Mouse (Mus musculus) right cerebral cortex, postnatal 25 days (tissue): ENCODE data around the gene Pcyox1.
"Not testable (repeated sequence)": the region's sequence is repeated elsewhere in the genome, so short reads cannot be mapped to it uniquely, and the experiment has no call there.

ENCODE experiments used
- DNase-seq: peaks from one replicate; pipeline ENCODE4 v3.0.0; 2022

The Pcyox1 gene

DNA sequence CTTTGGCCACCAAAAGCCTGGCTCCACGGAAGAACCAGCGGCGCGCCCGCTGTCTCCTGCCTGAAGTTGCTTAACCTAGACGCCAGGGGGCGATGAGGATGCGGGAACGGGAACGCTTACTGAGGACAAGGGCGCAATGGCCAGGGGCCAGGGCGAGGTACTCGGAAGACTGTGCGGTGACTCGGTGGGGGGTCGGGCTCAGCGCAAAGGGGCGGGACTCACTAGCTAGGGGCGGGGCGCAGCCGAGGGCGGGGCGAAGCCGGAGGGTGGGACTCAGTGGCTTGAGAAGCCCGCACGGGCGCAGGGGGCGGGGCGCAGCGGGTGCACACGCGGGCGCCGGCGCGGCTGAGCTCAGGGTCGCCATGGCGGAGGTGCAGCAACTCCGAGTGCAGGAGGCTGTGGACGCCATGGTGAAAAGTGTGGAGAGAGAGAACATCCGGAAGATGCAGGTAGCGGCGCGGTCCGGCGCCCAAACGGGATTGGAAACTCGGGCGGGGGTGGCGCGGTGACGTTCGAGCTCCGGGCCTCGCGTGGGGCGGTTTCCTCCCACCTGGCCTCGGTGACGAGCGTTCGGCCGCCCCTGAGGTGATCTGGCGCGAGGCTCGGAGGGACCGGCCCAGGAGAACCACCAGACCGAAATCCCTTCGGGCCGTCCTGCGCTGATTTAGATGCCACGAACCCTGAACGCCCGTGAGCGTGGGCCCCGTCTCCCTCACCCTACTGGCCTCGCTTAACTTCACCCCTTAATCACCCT is 31.4 kb downstream of the Pcyox1 start, which contains the start of gene Fam136a:
Gene Fam136a (plus strand): TSS at position 276 of the 754 bp plus-strand sequence.
- DNase-seq, result peak; percentile 88

DNA sequence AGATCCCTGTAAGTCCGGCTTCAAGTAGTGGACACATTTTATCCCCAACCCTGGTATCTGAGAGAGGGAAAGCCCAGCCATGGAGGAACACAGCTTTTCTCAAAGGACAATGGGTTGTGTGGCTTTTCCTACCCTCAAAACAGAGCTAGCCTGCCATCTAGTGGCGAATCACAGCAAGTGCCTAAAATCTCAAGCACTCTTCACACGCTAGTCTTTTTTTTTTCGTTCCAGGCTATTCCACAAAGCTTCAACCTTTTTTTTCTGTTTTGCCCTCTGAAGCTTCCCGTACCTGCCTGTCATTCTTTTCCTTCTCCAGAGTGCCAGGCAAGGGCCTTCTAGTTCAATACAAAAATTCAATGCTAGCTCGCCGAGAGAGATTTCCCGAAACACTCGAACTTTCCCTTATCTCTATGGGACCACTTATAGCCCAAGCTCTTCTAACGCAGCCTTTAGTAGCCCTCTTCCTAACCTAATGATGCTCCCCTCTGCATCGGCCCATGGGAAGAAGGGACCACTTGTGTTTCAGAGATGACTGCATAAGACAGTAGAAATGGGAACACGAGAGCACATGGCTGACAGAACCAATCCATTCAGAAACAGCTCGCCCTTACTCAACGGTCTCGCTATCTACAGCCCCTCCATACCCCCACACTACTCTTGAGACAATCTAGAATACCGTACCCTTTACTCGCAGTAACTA is 32.4 kb downstream of the Pcyox1 start:
- peak; percentile 73 for DNase-seq

DNA sequence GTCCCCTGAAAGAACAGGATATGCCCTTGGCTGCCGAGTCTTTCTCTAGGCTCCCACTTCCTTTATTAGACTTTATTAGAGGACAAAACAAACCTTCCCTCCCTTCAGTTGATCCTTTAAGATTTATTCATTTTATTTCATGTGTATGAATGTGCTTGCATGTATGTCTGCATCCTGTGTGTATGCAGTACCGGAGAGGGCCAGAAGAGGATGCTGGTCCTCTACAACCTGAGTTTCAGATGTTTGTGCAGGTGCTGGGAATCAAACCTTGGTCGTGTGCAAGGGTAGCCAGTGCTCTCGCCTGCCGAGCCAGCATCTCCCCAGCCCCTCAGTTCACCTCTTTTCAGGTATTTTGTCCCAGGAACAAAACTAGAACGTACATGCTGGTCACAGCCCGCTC is 35.6 kb downstream of the Pcyox1 start:
- DNase-seq, result no peak

DNA sequence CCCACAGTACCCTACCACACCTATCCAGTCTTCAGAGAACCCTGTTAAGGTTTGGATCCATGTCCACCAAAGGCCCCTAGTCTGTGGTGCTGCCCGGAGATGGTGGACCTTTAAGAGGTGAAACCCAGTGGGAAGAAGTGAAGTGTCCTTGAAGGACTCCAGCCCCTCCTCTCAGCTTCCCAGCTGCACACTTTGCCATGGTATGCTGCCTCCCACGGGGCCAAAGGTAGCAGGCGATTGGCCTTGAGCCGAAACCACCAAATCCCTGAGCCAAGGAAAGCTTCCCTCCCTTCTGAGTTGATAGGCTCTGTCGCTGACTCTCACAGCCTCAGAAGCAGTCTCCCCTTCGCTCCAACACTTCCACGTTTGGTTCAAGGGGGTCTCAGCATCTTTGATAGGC is 36.3 kb downstream of the Pcyox1 start:
- no peak for DNase-seq

DNA sequence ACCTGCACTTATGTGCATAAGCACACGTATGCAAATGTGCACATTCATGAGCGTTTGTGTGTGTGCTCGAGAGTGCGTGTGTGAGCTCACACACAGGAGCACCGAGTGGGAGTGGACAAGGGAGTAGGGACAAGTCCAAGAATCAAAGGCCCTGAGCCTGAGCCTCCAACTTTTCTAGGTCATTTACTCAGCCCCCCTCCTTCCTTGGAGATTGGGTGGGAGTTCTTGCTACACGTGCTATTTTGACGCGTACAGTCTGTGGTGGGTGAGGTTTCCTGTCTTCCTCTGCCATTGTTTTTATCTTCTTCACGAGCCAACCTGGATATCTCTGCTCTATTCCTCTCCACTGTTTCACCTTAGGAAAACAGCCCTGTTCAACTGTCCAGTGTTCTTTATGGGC is 40.0 kb downstream of the Pcyox1 start:
- DNase-seq, result no peak

DNA sequence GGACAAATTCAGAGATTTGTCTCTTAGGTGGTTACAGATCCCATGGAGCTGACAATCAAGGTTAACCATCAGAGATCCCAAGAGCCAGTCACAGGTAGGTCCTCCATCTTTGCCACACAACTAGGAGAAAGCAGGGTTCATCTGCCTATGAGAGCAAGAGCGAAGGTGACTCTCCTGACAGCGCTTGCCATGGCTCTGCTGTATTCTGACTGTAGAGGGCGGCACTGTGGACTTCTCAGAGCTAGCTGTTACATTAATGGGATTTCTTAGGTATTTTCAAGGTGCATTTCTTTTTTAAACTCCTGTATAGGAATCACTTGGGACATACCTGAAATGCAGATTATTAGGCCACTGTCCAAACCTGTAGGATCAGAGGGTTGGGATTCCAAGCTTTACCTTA is 42.0 kb downstream of the Pcyox1 start:
- DNase-seq, result no peak

DNA sequence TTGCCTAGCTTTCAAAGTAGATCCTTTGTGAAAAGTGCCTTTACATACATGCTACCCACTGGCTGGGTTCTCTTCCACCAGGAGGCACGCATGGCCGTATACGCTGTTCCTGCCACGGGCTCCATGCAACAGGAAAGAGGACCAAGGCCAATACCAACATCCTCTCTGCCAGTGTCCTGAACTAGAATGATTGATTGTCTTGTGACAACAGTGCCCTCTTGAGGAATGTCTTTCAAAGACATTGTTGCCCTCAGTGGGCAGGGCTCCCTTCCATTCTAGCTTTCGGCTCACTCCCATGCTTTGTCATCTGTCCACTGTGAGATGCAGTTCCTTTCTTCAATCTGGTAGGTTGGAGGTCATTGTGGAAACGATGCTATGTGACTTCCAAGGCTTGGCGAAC is 47.7 kb downstream of the Pcyox1 start:
- no peak for DNase-seq

DNA sequence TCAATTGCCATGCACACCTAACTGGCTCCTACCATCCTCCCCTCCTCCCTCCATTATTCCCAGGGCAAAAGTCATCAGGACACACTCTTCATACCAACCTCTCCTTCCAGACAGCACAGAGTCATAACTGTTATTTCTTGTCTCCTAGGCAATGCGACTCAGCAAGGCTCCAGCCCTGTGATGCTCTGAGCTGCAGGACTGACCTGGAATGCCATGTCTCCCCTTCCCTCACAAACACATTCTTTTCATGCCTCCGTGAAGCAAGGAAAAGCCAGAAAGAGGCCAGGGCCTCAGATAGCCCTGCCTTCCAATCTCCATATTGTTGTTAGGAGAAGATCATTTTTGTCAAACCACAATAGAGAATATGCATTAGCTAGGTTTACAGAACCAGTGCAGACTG is 50.9 kb downstream of the Pcyox1 start:
- DNase-seq, result no peak

DNA sequence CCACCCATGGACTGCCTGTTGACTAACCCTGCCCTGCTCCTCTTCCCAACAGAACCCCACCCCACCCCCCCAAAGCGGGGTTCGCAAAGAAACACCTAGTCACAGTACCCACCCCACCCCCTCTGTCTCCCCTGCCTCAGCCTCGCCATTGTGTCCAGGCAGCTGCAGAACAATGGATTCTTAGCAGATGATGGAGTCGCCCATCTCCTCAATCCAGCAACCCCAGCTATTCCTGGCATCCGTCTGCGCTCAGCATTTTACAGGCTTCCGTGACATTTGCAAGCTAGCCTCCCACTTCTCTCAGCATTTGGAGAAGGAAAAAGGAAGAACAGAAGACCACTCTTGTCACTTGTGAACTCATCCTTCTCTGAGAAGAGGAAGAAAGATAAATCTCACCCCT is 53.3 kb downstream of the Pcyox1 start:
- no peak for DNase-seq

DNA sequence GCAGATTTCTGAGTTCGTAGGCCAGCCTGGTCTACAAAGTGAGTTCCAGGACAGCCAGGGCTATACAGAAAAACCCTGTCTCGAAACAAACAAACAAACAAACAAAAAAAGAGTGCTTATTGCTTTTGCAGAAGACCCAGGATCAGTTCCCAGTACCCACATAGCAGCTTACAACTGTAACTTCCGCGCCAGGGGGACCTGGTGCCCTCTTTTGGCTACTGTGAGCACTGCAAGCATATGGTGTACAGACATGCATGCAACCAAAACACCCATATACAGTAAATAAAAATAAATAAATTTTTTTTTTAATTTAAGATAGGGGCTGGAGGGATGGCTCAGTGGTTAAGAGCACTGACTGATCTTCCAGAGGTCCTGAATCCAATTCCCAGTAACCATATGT is 60.6 kb downstream of the Pcyox1 start:
- not testable (repeated sequence) for DNase-seq
